Comparison of ENCODE assay signal across 12 mouse cellular contexts in the genomic region with DNA sequence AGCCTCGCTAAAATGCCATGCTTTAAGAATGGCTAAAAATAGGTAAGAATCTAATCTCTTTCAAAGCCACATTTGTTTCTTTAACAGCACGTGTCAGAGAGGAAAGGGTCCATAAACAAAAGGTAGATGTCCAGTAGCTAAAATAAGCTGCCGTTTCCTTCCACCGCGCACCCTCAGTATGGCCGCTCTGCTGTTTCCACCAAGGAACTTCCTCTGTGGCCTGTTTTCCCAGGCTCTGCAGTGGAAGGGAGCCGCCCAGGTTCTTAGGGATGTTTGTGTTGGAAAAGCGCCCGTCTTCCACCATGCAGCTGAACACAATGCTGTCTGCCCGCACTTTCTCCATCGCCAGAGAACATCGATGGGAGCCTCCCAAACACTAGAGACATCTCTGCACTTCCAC.
DNase-seq lines count a peak whose midpoint lies in the region; ATAC-seq and TF ChIP-seq lines count a peak whose summit lies in the region.
"Had no signal": no experiment of that assay in that cellular context is flagged by ENCODE, and none has a peak within 500 bp of the region (broad histone marks: within the 10 kb centered on the region; RNA-seq: fewer than 3 reads in every experiment).

No protein-coding gene starts in this region.

- no peaks in the 10 kb centered on the region for H3K79me2 ChIP-seq in heart, adult 2 months (replicated peaks; ENCODE audit: control insufficient read depth, insufficient read depth, low read length)

- peak; percentile 74 to 85 for DNase-seq in heart, adult 2 months
- peak; percentile 75 for DNase-seq in kidney, adult 9 months
- DNase-seq in lung, postnatal 25 days (ENCODE audit: low spot score), result peak; percentile 86
- DNase-seq in midbrain, postnatal 0 days (ENCODE audit: low spot score), result no peak
- no peak for DNase-seq in layer of hippocampus, adult 11-12 months (ENCODE audit: low spot score)
- DNase-seq in right cerebral cortex, adult 18-20 months, result no peak
- DNase-seq: thymus, adult 2 months had no signal

- ATAC-seq in hindbrain, embryonic 16.5 days, result peak; percentile 24; the same call in 1 of the 2 replicates
- no peak for ATAC-seq in hindbrain, embryonic 12.5 days (ENCODE audit: low FRiP score)
- no peak for ATAC-seq in midbrain, postnatal 0 days (ENCODE audit: low FRiP score)
- ATAC-seq: liver, embryonic 12.5 days had no signal

- H3K4me3 ChIP-seq in hindbrain, embryonic 16.5 days (ENCODE audit: low read length), result no peak overlapping the region
- H3K4me3 ChIP-seq in hindbrain, embryonic 12.5 days, result no peak overlapping the region
- no peak overlapping the region for H3K4me3 ChIP-seq in heart, adult 2 months
- no peak overlapping the region for H3K4me3 ChIP-seq in midbrain, postnatal 0 days (ENCODE audit: low read depth, low read length)
- H3K4me3 ChIP-seq: embryonic facial prominence, embryonic 15.5 days; liver, embryonic 12.5 days; neural tube, embryonic 13.5 days had no signal

- 78% methylated on average over 12 of the region's 12 CpGs for WGBS in hindbrain, embryonic 16.5 days
- WGBS in hindbrain, embryonic 12.5 days, result 76% methylated on average over 12 of the region's 12 CpGs
- WGBS in heart, adult 2 months, result 38% methylated on average over 12 of the region's 12 CpGs
- 74% methylated on average over 12 of the region's 12 CpGs for WGBS in midbrain, postnatal 0 days

- TF ChIP-seq CTCF in heart, adult 2 months (IDR thresholded peaks at IDR 0.05), result no peak
- no peak for TF ChIP-seq CTCF in midbrain, postnatal 0 days (IDR thresholded peaks at IDR 0.05)

- TF ChIP-seq EP300 in heart, adult 2 months (IDR thresholded peaks at IDR 0.05; ENCODE audit: insufficient read depth, low read depth, low read length), result peak; percentile 94

- no peaks in the 10 kb centered on the region; the same call in 1 of the 2 replicates for H3K4me1 ChIP-seq in hindbrain, embryonic 16.5 days (ENCODE audit: control insufficient read depth, insufficient read depth, low read depth, low read length)
- H3K4me1 ChIP-seq in hindbrain, embryonic 12.5 days, result no peaks in the 10 kb centered on the region
- peaks cover 12% of the 10 kb centered on the region for H3K4me1 ChIP-seq in heart, adult 2 months (ENCODE audit: control insufficient read depth, insufficient read depth, low read length)
- no peaks in the 10 kb centered on the region for H3K4me1 ChIP-seq in midbrain, postnatal 0 days (ENCODE audit: insufficient read depth, low read length)
- H3K4me1 ChIP-seq: liver, embryonic 12.5 days had no signal

- peak; percentile 51; the same call in 1 of the 2 replicates for TF ChIP-seq POLR2A in heart, adult 2 months (IDR thresholded peaks at IDR 0.05; ENCODE audit: insufficient read depth, low read depth, low read length)

- no peaks in the 10 kb centered on the region for H3K36me3 ChIP-seq in hindbrain, embryonic 16.5 days (ENCODE audit: control insufficient read depth, insufficient read depth, low read length)
- H3K36me3 ChIP-seq in hindbrain, embryonic 12.5 days, result no peaks in the 10 kb centered on the region
- H3K36me3 ChIP-seq in heart, adult 2 months (ENCODE audit: control insufficient read depth, insufficient read depth, low read length), result peaks cover 31% of the 10 kb centered on the region
- H3K36me3 ChIP-seq in midbrain, postnatal 0 days (ENCODE audit: insufficient read depth, low read length), result no peaks in the 10 kb centered on the region
- H3K36me3 ChIP-seq: embryonic facial prominence, embryonic 15.5 days; liver, embryonic 12.5 days; neural tube, embryonic 13.5 days had no signal

- intact Hi-C loops in heart, adult 2 months (cut with DNase I), result loop anchor here (2.0 to 5.0 kb wide), 3 partner anchors 19 to 54 kb away; no protein-coding TSS in a partner anchor

- H3K9me3 ChIP-seq in hindbrain, embryonic 16.5 days (ENCODE audit: control insufficient read depth, low read length), result no peaks in the 10 kb centered on the region
- no peaks in the 10 kb centered on the region for H3K9me3 ChIP-seq in hindbrain, embryonic 12.5 days (replicated peaks)
- H3K9me3 ChIP-seq in midbrain, postnatal 0 days (ENCODE audit: low read length), result no peaks in the 10 kb centered on the region
- H3K9me3 ChIP-seq: embryonic facial prominence, embryonic 15.5 days; liver, embryonic 12.5 days; neural tube, embryonic 13.5 days had no signal

- H3K27me3 ChIP-seq in hindbrain, embryonic 16.5 days (replicated peaks; ENCODE audit: control insufficient read depth, insufficient read depth, low read length), result no peaks in the 10 kb centered on the region
- no peaks in the 10 kb centered on the region for H3K27me3 ChIP-seq in hindbrain, embryonic 12.5 days
- no peaks in the 10 kb centered on the region for H3K27me3 ChIP-seq in heart, adult 2 months (ENCODE audit: control insufficient read depth, insufficient read depth, low read length)
- no peaks in the 10 kb centered on the region for H3K27me3 ChIP-seq in midbrain, postnatal 0 days (ENCODE audit: insufficient read depth, low read length)
- H3K27me3 ChIP-seq: embryonic facial prominence, embryonic 15.5 days; liver, embryonic 12.5 days; neural tube, embryonic 13.5 days had no signal

- no peak overlapping the region for H3K27ac ChIP-seq in hindbrain, embryonic 16.5 days (ENCODE audit: low read depth, low read length)
- H3K27ac ChIP-seq in hindbrain, embryonic 12.5 days, result no peak overlapping the region
- peak overlapping the region; percentile 81 for H3K27ac ChIP-seq in heart, adult 2 months
- no peak overlapping the region for H3K27ac ChIP-seq in midbrain, postnatal 0 days (ENCODE audit: low read depth, low read length)
- H3K27ac ChIP-seq: embryonic facial prominence, embryonic 15.5 days; liver, embryonic 12.5 days; neural tube, embryonic 13.5 days had no signal

- no peak overlapping the region for H3K9ac ChIP-seq in hindbrain, embryonic 16.5 days (ENCODE audit: low read depth, low read length)
- H3K9ac ChIP-seq in hindbrain, embryonic 12.5 days, result no peak overlapping the region
- H3K9ac ChIP-seq in heart, adult 2 months (ENCODE audit: low read depth, low read length), result no peak overlapping the region
- H3K9ac ChIP-seq in midbrain, postnatal 0 days (replicated peaks; ENCODE audit: low read length, poor library complexity, severe bottlenecking), result no peak overlapping the region
- H3K9ac ChIP-seq: embryonic facial prominence, embryonic 15.5 days; liver, embryonic 12.5 days; neural tube, embryonic 13.5 days had no signal

- H3K4me2 ChIP-seq in hindbrain, embryonic 16.5 days (ENCODE audit: low read length), result no peak overlapping the region
- H3K4me2 ChIP-seq in hindbrain, embryonic 12.5 days (replicated peaks), result no peak overlapping the region
- H3K4me2 ChIP-seq in midbrain, postnatal 0 days (ENCODE audit: low read depth, low read length, poor library complexity, severe bottlenecking), result no peak overlapping the region
- H3K4me2 ChIP-seq: embryonic facial prominence, embryonic 15.5 days; liver, embryonic 12.5 days; neural tube, embryonic 13.5 days had no signal

Comparison
In these comparisons a context has a peak if more than half of its experiments do, and no peak if none do; other contexts are left out.
1. DNase-seq: peak in heart, adult 2 months (2 of 2), kidney, adult 9 months (single experiment) and lung, postnatal 25 days (single experiment); none in midbrain, postnatal 0 days (single experiment), layer of hippocampus, adult 11-12 months (single experiment) and right cerebral cortex, adult 18-20 months (single experiment).